Mouse (Mus musculus): ENCODE data around the gene Tmod2. TPM values are rescaled to one million over a fixed set of nuclear protein-coding genes. Genes with fewer than 3 reads are reported as not detected.
"Not testable (repeated sequence)": the region's sequence is repeated elsewhere in the genome, so short reads cannot be mapped to it uniquely, and the experiment has no call there.

Tmod2 gene
- polyA plus RNA-seq, 1 experiment from 2014 or later: 17.1 TPM

- H3K9me3 ChIP-seq (replicated peaks; ENCODE audit: control insufficient read depth, low read length): no peaks in the 10 kb centered on the region
- H3K4me2 ChIP-seq (ENCODE audit: low read depth, low read length): no peak overlapping the region
- WGBS: 31% methylated on average over 10 of the region's 10 CpGs
- H3K9ac ChIP-seq (ENCODE audit: low read length): peak overlapping the region; percentile 39
- ATAC-seq (ENCODE audit: insufficient read depth, low FRiP score): no peak
- H3K27me3 ChIP-seq (ENCODE audit: control insufficient read depth, insufficient read depth, low read length): no peaks in the 10 kb centered on the region
- H3K4me3 ChIP-seq (replicated peaks; ENCODE audit: low read length): no peak overlapping the region
- 0 out of 2 replicates have a peak, but pooled peaks cover 2% of the 10 kb centered on the region for H3K36me3 ChIP-seq (ENCODE audit: control insufficient read depth, insufficient read depth, low read length)
- H3K27ac ChIP-seq (ENCODE audit: low read length): no peak overlapping the region
- H3K4me1 ChIP-seq (ENCODE audit: control insufficient read depth, insufficient read depth, low read length): peaks cover 20% of the 10 kb centered on the region
These were observed 21.0 kb upstream of the Tmod2 start for GRCm38 (mm10) chr9:75632111-75632510.

- 0 out of 2 replicates have a peak overlapping the region, but pooled peaks have one; percentile 18 for H3K9ac ChIP-seq (ENCODE audit: low read length)
- H3K4me2 ChIP-seq (ENCODE audit: low read depth, low read length): no peak overlapping the region
- H3K27ac ChIP-seq (ENCODE audit: low read length): peak overlapping the region; percentile 25
- H3K36me3 ChIP-seq (ENCODE audit: control insufficient read depth, insufficient read depth, low read length): 0 out of 2 replicates have a peak, but pooled peaks cover 2% of the 10 kb centered on the region
- H3K4me3 ChIP-seq (replicated peaks; ENCODE audit: low read length): no peak overlapping the region
- ATAC-seq (ENCODE audit: insufficient read depth, low FRiP score): no peak
- no peaks in the 10 kb centered on the region for H3K27me3 ChIP-seq (ENCODE audit: control insufficient read depth, insufficient read depth, low read length)
- H3K4me1 ChIP-seq (ENCODE audit: control insufficient read depth, insufficient read depth, low read length): peaks cover 20% of the 10 kb centered on the region
- 64% methylated on average over 8 of the region's 8 CpGs for WGBS
- no peaks in the 10 kb centered on the region for H3K9me3 ChIP-seq (replicated peaks; ENCODE audit: control insufficient read depth, low read length)
These were observed 19.8 kb upstream of the Tmod2 start for GRCm38 (mm10) chr9:75630823-75631454.

- Histone ChIP-seq H3K36me3 (ENCODE audit: control insufficient read depth, insufficient read depth, low read length) (no peaks in the 10 kb centered on the region), H3K9ac (ENCODE audit: low read length) (peak overlapping the region; percentile 95), H3K4me1 (ENCODE audit: control insufficient read depth, insufficient read depth, low read length) (peaks cover 11% of the 10 kb centered on the region), H3K9me3 (replicated peaks; ENCODE audit: control insufficient read depth, low read length) (no peaks in the 10 kb centered on the region), H3K4me2 (ENCODE audit: low read depth, low read length) (peak overlapping the region; percentile 82), H3K27me3 (ENCODE audit: control insufficient read depth, insufficient read depth, low read length) (no peaks in the 10 kb centered on the region), H3K27ac (ENCODE audit: low read length) (peak overlapping the region; percentile 83), H3K4me3 (replicated peaks; ENCODE audit: low read length) (peak overlapping the region; percentile 76)
- no peak for ATAC-seq (ENCODE audit: insufficient read depth, low FRiP score)
- WGBS: 1% methylated on average over 14 of the region's 14 CpGs
These were observed 15.1 kb upstream of the Tmod2 start for GRCm38 (mm10) chr9:75626308-75626604.

- Histone ChIP-seq H3K4me1 (ENCODE audit: control insufficient read depth, insufficient read depth, low read length) (peaks cover 6% of the 10 kb centered on the region), H3K9ac (ENCODE audit: low read length) (peak within 1 kb of the TSS; percentile 95), H3K27me3 (ENCODE audit: control insufficient read depth, insufficient read depth, low read length) (no peaks in the 10 kb centered on the region), H3K9me3 (replicated peaks; ENCODE audit: control insufficient read depth, low read length) (no peaks in the 10 kb centered on the region), H3K36me3 (ENCODE audit: control insufficient read depth, insufficient read depth, low read length) (no peaks in the 10 kb centered on the region), H3K4me3 (replicated peaks; ENCODE audit: low read length) (peak within 1 kb of the TSS; percentile 76), H3K4me2 (ENCODE audit: low read depth, low read length) (peak within 1 kb of the TSS; percentile 82), H3K27ac (ENCODE audit: low read length) (peak within 1 kb of the TSS; percentile 83)
- peak; percentile 90 for ATAC-seq (ENCODE audit: insufficient read depth, low FRiP score)
- whole genome bisulfite sequencing: under 1% methylated on average over 76 of the region's 94 CpGs
These were observed 14.6 kb upstream of the Tmod2 start, which contains the start of gene Lysmd2 for GRCm38 (mm10) chr9:75625556-75626307. Lysmd2 (plus strand) TSS chr9:75625741.

GRCm38 (mm10) chr9:75624983-75625555 is 13.9 kb upstream of the Tmod2 start:
- H3K4me3 ChIP-seq (replicated peaks; ENCODE audit: low read length): peak overlapping the region; percentile 76
- H3K9me3 ChIP-seq (replicated peaks; ENCODE audit: control insufficient read depth, low read length): no peaks in the 10 kb centered on the region
- peak overlapping the region; percentile 82 for H3K4me2 ChIP-seq (ENCODE audit: low read depth, low read length)
- 16% methylated on average over 18 of the region's 18 CpGs for WGBS
- H3K27ac ChIP-seq (ENCODE audit: low read length): peak overlapping the region; percentile 83
- peaks cover 4% of the 10 kb centered on the region; the same call in 1 of the 2 replicates for H3K4me1 ChIP-seq (ENCODE audit: control insufficient read depth, insufficient read depth, low read length)
- H3K9ac ChIP-seq (ENCODE audit: low read length): peak overlapping the region; percentile 95
- H3K27me3 ChIP-seq (ENCODE audit: control insufficient read depth, insufficient read depth, low read length): no peaks in the 10 kb centered on the region
- H3K36me3 ChIP-seq (ENCODE audit: control insufficient read depth, insufficient read depth, low read length): no peaks in the 10 kb centered on the region
- ATAC-seq (ENCODE audit: insufficient read depth, low FRiP score): peak; percentile 42; the same call in 1 of the 2 replicates

- 70% methylated on average over 3 of the region's 3 CpGs for WGBS
- no peaks in the 10 kb centered on the region for H3K36me3 ChIP-seq (ENCODE audit: control insufficient read depth, insufficient read depth, low read length)
- no peak overlapping the region for H3K27ac ChIP-seq (ENCODE audit: low read length)
- H3K4me3 ChIP-seq (replicated peaks; ENCODE audit: low read length): no peak overlapping the region
- peaks cover 4% of the 10 kb centered on the region; the same call in 1 of the 2 replicates for H3K4me1 ChIP-seq (ENCODE audit: control insufficient read depth, insufficient read depth, low read length)
- no peak overlapping the region for H3K9ac ChIP-seq (ENCODE audit: low read length)
- H3K9me3 ChIP-seq (replicated peaks; ENCODE audit: control insufficient read depth, low read length): no peaks in the 10 kb centered on the region
- no peaks in the 10 kb centered on the region for H3K27me3 ChIP-seq (ENCODE audit: control insufficient read depth, insufficient read depth, low read length)
- H3K4me2 ChIP-seq (ENCODE audit: low read depth, low read length): no peak overlapping the region
- no peak for ATAC-seq (ENCODE audit: insufficient read depth, low FRiP score)
These were observed 10.3 kb upstream of the Tmod2 start for GRCm38 (mm10) chr9:75621428-75621827.

GRCm38 (mm10) chr9:75619761-75620160 is 8.6 kb upstream of the Tmod2 start:
- H3K4me2 ChIP-seq (ENCODE audit: low read depth, low read length); H3K36me3 ChIP-seq (ENCODE audit: control insufficient read depth, insufficient read depth, low read length); H3K27ac ChIP-seq (ENCODE audit: low read length); H3K27me3 ChIP-seq (ENCODE audit: control insufficient read depth, insufficient read depth, low read length); H3K4me1 ChIP-seq (ENCODE audit: control insufficient read depth, insufficient read depth, low read length); ATAC-seq (ENCODE audit: insufficient read depth, low FRiP score); H3K4me3 ChIP-seq (replicated peaks; ENCODE audit: low read length); H3K9ac ChIP-seq (ENCODE audit: low read length); H3K9me3 ChIP-seq (replicated peaks; ENCODE audit: control insufficient read depth, low read length): not testable (repeated sequence)
- 80% methylated on average over 2 of the region's 2 CpGs for WGBS

GRCm38 (mm10) chr9:75618836-75619400 is 7.8 kb upstream of the Tmod2 start:
- no peak overlapping the region for H3K4me3 ChIP-seq (replicated peaks; ENCODE audit: low read length)
- no peaks in the 10 kb centered on the region for H3K36me3 ChIP-seq (ENCODE audit: control insufficient read depth, insufficient read depth, low read length)
- H3K9me3 ChIP-seq (replicated peaks; ENCODE audit: control insufficient read depth, low read length): no peaks in the 10 kb centered on the region
- H3K27ac ChIP-seq (ENCODE audit: low read length): no peak overlapping the region
- WGBS: 87% methylated on average over 6 of the region's 6 CpGs
- peak; percentile 17; the same call in 1 of the 2 replicates for ATAC-seq (ENCODE audit: insufficient read depth, low FRiP score)
- H3K9ac ChIP-seq (ENCODE audit: low read length): no peak overlapping the region
- H3K4me2 ChIP-seq (ENCODE audit: low read depth, low read length): no peak overlapping the region
- H3K27me3 ChIP-seq (ENCODE audit: control insufficient read depth, insufficient read depth, low read length): no peaks in the 10 kb centered on the region
- H3K4me1 ChIP-seq (ENCODE audit: control insufficient read depth, insufficient read depth, low read length): no peaks in the 10 kb centered on the region

- H3K9ac ChIP-seq (ENCODE audit: low read length): no peak overlapping the region
- 59% methylated on average over 3 of the region's 3 CpGs for WGBS
- no peaks in the 10 kb centered on the region for H3K9me3 ChIP-seq (replicated peaks; ENCODE audit: control insufficient read depth, low read length)
- ATAC-seq (ENCODE audit: insufficient read depth, low FRiP score): no peak
- H3K4me2 ChIP-seq (ENCODE audit: low read depth, low read length): no peak overlapping the region
- H3K4me1 ChIP-seq (ENCODE audit: control insufficient read depth, insufficient read depth, low read length): no peaks in the 10 kb centered on the region
- H3K4me3 ChIP-seq (replicated peaks; ENCODE audit: low read length): no peak overlapping the region
- H3K36me3 ChIP-seq (ENCODE audit: control insufficient read depth, insufficient read depth, low read length): no peaks in the 10 kb centered on the region
- no peak overlapping the region for H3K27ac ChIP-seq (ENCODE audit: low read length)
- H3K27me3 ChIP-seq (ENCODE audit: control insufficient read depth, insufficient read depth, low read length): no peaks in the 10 kb centered on the region
These were observed 5.4 kb upstream of the Tmod2 start for GRCm38 (mm10) chr9:75616560-75616959.

Data from stomach, embryonic 16.5 days (tissue).